Mouse (Mus musculus) midbrain, embryonic 14.5 days (tissue): ENCODE measurements around the gene Glra2. TPM values are rescaled to one million over a fixed set of nuclear protein-coding genes. Genes with fewer than 3 reads are reported as not detected.
A peak's percentile ranks its signal among the peaks of the same experiment; 100 is the strongest.
"Not testable (repeated sequence)": the region's sequence is repeated elsewhere in the genome, so short reads cannot be mapped to it uniquely, and the experiment has no call there.

Experiments used
- ATAC-seq: fragments of 200-750 bp; cut with Nextera tagmentation; 2 replicates; pipeline ENCODE4 v1.8.0; 2017; ENCODE audit warnings: moderate number of reproducible peaks, moderate library complexity; ENCODE audit not compliant: low FRiP score, low TSS enrichment
- DNase-seq: peaks from one replicate; pipeline ENCODE4 v3.0.0-alpha.2; 2015
- H3K27ac ChIP-seq: fragments of 300-500 bp; sonication (generic); replicated peaks from 2 replicates; pipeline ENCODE4 v1.5.1; 2014; ENCODE audit warnings: mild to moderate bottlenecking, low read depth, low read length, moderate library complexity
- H3K27me3 ChIP-seq: fragments of 300-500 bp; sonication (generic); 2 replicates; pipeline ENCODE4 v1.6.1; 2014; ENCODE audit warnings: low read length, control low read depth, mixed read lengths; ENCODE audit not compliant: control insufficient read depth, insufficient read depth
- H3K36me3 ChIP-seq: fragments of 300-500 bp; sonication (generic); 2 replicates; pipeline ENCODE4 v1.6.1; 2014; ENCODE audit warnings: low read length, control low read depth; ENCODE audit not compliant: control insufficient read depth, insufficient read depth
- H3K4me1 ChIP-seq: fragments of 300-500 bp; sonication (generic); 2 replicates; pipeline ENCODE4 v1.6.1; 2014; ENCODE audit warnings: mild to moderate bottlenecking, antibody characterized with exemption, low read length, control low read depth; ENCODE audit not compliant: control insufficient read depth, insufficient read depth
- H3K4me2 ChIP-seq: fragments of 300-500 bp; sonication (generic); 2 replicates; pipeline ENCODE4 v1.6.1; 2014; ENCODE audit warnings: mild to moderate bottlenecking, low read length, moderate library complexity
- H3K4me3 ChIP-seq: fragments of 300-500 bp; sonication (generic); replicated peaks from 2 replicates; pipeline ENCODE4 v1.5.1; 2014; ENCODE audit warnings: low read depth, low read length
- H3K9ac ChIP-seq: fragments of 300-500 bp; sonication (generic); replicated peaks from 2 replicates; pipeline ENCODE4 v1.6.1; 2014; ENCODE audit warnings: mild to moderate bottlenecking, low read length, moderate library complexity
- H3K9me3 ChIP-seq: fragments of 300-500 bp; sonication (generic); 2 replicates; pipeline ENCODE4 v1.6.1; 2016; ENCODE audit warnings: low read length, control low read depth, mixed read lengths; ENCODE audit not compliant: control insufficient read depth
- whole genome bisulfite sequencing: fragments of 180-500 bp; shearing (Covaris S2); extraction: QIAGEN DNeasy Blood & Tissue Kit; methylation state at CpG from one replicate; pipeline ENCODE4 v1.1.7; 2014; 5-methylcytosine and 5-hydroxymethylcytosine counted together
- polyA plus RNA-seq: library from polyadenylated mRNA; unstranded; fragments of >200 nt; fragmentation: Nextera tagmentation; extraction: Ambion mirVana; gene quantifications from 2 replicates; pipeline ENCODE4 v1.2.1, GENCODE M21; 2014

The Glra2 gene
- 8.7 and 21.8 TPM in 2 replicates for polyA plus RNA-seq

- H3K9ac ChIP-seq, result no peak within 1 kb of the TSS; the same call in 1 of the 2 replicates
- peak within 1 kb of the TSS; percentile 57; the same call in 1 of the 2 replicates for H3K27ac ChIP-seq
- DNase-seq (peak; percentile 79), ATAC-seq (no peak)
- 11% methylated on average over 12 of the region's 12 CpGs for WGBS
- H3K9me3 ChIP-seq, result no peaks in the 10 kb centered on the region
- peak within 1 kb of the TSS; percentile 61 for H3K4me2 ChIP-seq
- H3K4me3 ChIP-seq, result peak within 1 kb of the TSS; percentile 34
- H3K4me1 ChIP-seq, result no peaks in the 10 kb centered on the region
- H3K27me3 ChIP-seq, result no peaks in the 10 kb centered on the region
- no peaks in the 10 kb centered on the region for H3K36me3 ChIP-seq
Observed at GRCm38 (mm10) chrX:165326939-165327698, at the start of gene Glra2. TSS of gene Glra2 (minus strand) at chrX:165327393.

- Histone ChIP-seq H3K4me2 (no peak overlapping the region), H3K4me3 (no peak overlapping the region), H3K36me3 (no peaks in the 10 kb centered on the region), H3K27me3 (no peaks in the 10 kb centered on the region), H3K4me1 (no peaks in the 10 kb centered on the region), H3K27ac (no peak overlapping the region), H3K9ac (no peak overlapping the region), H3K9me3 (no peaks in the 10 kb centered on the region)
- DNase-seq (peak; percentile 56), ATAC-seq (no peak)
- 64% methylated on average over 1 of the region's 1 CpGs for WGBS
Observed at GRCm38 (mm10) chrX:165362798-165363197, 35.6 kb upstream of the Glra2 start.

GRCm38 (mm10) chrX:165344611-165345010, 17.4 kb upstream of the Glra2 start:
- 91% methylated on average over 5 of the region's 5 CpGs for WGBS
- H3K4me3 ChIP-seq, result no peak overlapping the region
- no peaks in the 10 kb centered on the region for H3K27me3 ChIP-seq
- H3K4me1 ChIP-seq, result no peaks in the 10 kb centered on the region
- H3K9ac ChIP-seq, result no peak overlapping the region
- no peaks in the 10 kb centered on the region for H3K36me3 ChIP-seq
- no peak for DNase-seq
- H3K27ac ChIP-seq, result no peak overlapping the region
- ATAC-seq, result no peak
- H3K9me3 ChIP-seq, result no peaks in the 10 kb centered on the region
- no peak overlapping the region for H3K4me2 ChIP-seq

GRCm38 (mm10) chrX:165327699-165328333, 623 bp upstream of the Glra2 start:
- Histone ChIP-seq H3K27ac (no peak overlapping the region), H3K9ac (no peak overlapping the region), H3K4me3 (peak overlapping the region; percentile 34), H3K36me3 (no peaks in the 10 kb centered on the region), H3K9me3 (no peaks in the 10 kb centered on the region), H3K4me2 (peak overlapping the region; percentile 61), H3K4me1 (no peaks in the 10 kb centered on the region), H3K27me3 (no peaks in the 10 kb centered on the region)
- DNase-seq, result peak; percentile 82
- ATAC-seq, result no peak; the same call in 1 of the 2 replicates
- 19% methylated on average over 9 of the region's 9 CpGs for WGBS

GRCm38 (mm10) chrX:165193550-165193949, 133.6 kb downstream of the Glra2 start:
- ATAC-seq (no peak), DNase-seq (peak; percentile 17)
- Histone ChIP-seq H3K27ac (no peak overlapping the region), H3K4me1 (no peaks in the 10 kb centered on the region), H3K4me2 (no peak overlapping the region), H3K27me3 (no peaks in the 10 kb centered on the region), H3K9ac (no peak overlapping the region), H3K9me3 (no peaks in the 10 kb centered on the region), H3K4me3 (no peak overlapping the region), H3K36me3 (no peaks in the 10 kb centered on the region)
- 68% methylated on average over 1 of the region's 1 CpGs for WGBS

GRCm38 (mm10) chrX:165191170-165191569, 136.0 kb downstream of the Glra2 start:
- no peak overlapping the region for H3K27ac ChIP-seq
- no peaks in the 10 kb centered on the region for H3K9me3 ChIP-seq
- WGBS, result 67% methylated on average over 1 of the region's 1 CpGs
- H3K4me1 ChIP-seq, result no peaks in the 10 kb centered on the region
- no peaks in the 10 kb centered on the region for H3K27me3 ChIP-seq
- no peak for DNase-seq
- H3K4me3 ChIP-seq, result no peak overlapping the region
- no peak for ATAC-seq
- no peak overlapping the region for H3K9ac ChIP-seq
- H3K4me2 ChIP-seq, result no peak overlapping the region
- no peaks in the 10 kb centered on the region for H3K36me3 ChIP-seq

GRCm38 (mm10) chrX:165182948-165183347, 144.2 kb downstream of the Glra2 start:
- not testable (repeated sequence) for ATAC-seq, DNase-seq, H3K4me2 ChIP-seq, H3K27me3 ChIP-seq, H3K27ac ChIP-seq, H3K4me1 ChIP-seq, H3K4me3 ChIP-seq, H3K9me3 ChIP-seq, H3K9ac ChIP-seq, H3K36me3 ChIP-seq
- 90% methylated on average over 2 of the region's 2 CpGs for WGBS

- Histone ChIP-seq H3K27ac (no peak overlapping the region), H3K9ac (no peak overlapping the region), H3K4me1 (no peaks in the 10 kb centered on the region), H3K27me3 (no peaks in the 10 kb centered on the region), H3K4me2 (no peak overlapping the region), H3K9me3 (no peaks in the 10 kb centered on the region), H3K4me3 (no peak overlapping the region), H3K36me3 (no peaks in the 10 kb centered on the region)
- DNase-seq, result no peak
- no peak for ATAC-seq
- 83% methylated on average over 1 of the region's 1 CpGs for WGBS
Observed at GRCm38 (mm10) chrX:165156549-165156948, 170.6 kb downstream of the Glra2 start.

GRCm38 (mm10) chrX:165104171-165104570, 223.0 kb downstream of the Glra2 start:
- ATAC-seq, result no peak
- H3K27me3 ChIP-seq, result no peaks in the 10 kb centered on the region
- no peaks in the 10 kb centered on the region for H3K9me3 ChIP-seq
- H3K36me3 ChIP-seq, result no peaks in the 10 kb centered on the region
- no peak overlapping the region for H3K27ac ChIP-seq
- H3K9ac ChIP-seq, result no peak overlapping the region
- H3K4me2 ChIP-seq, result no peak overlapping the region
- DNase-seq, result no peak
- H3K4me1 ChIP-seq, result no peaks in the 10 kb centered on the region
- H3K4me3 ChIP-seq, result no peak overlapping the region
- WGBS, result 73% methylated on average over 1 of the region's 1 CpGs
